Mouse (Mus musculus) layer of hippocampus, adult 2 months (tissue): ENCODE measurements at regions not wholly inside any gene's neighbourhood (a gene's known extent, or its start where the extent isn't known, plus 50 kb on each side); places are given as distances from the start of the nearest gene placed in this dataset.
A peak's percentile ranks its signal among the peaks of the same experiment; 100 is the strongest.

ENCODE experiments used
- DNase-seq, 2 experiments: peaks; one replicate each; pipeline ENCODE4 v3.0.0; 2022; ENCODE audit warnings: low spot score in 2 of 2
- H3K27ac ChIP-seq: fragments of 200-600 bp; 2 replicates; pipeline ENCODE4 v1.8.1; 2022
- H3K4me3 ChIP-seq: fragments of 200-600 bp; 2 replicates; pipeline ENCODE4 v1.8.1; 2022; ENCODE audit warnings: mild to moderate bottlenecking
- CTCF ChIP-seq: fragments of 200-600 bp; conservative IDR thresholded peaks from 2 replicates; pipeline ENCODE4 v1.8.1; 2022; ENCODE audit warnings: antibody characterized with exemption, mild to moderate bottlenecking, moderate library complexity

GRCm38 (mm10) chr9:6027272-6027671 lies 141.1 kb upstream of the Pdgfd start:
- Histone ChIP-seq H3K4me3 (no peak overlapping the region), H3K27ac (no peak overlapping the region)
- no peak for TF ChIP-seq CTCF
- DNase-seq, result no peak

DNA sequence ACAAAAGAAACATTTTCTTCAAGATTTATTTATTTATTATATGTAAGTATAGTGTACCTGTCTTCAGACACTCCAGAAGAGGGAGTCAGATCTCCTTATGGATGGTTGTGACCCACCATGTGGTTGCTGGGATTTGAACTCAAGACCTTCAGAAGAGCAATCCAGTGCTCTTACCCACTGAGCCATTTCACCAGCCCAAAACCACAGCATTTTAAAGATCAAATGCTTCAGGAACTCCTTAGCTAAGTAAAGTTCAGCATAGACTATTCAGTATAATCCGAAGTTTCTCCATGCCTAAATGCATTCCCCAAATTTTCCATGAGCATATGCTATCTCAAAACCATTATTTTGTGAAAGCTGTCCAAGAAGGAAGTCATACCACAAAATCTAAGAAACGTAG lies 102.0 kb upstream of the Pdgfd start:
- H3K27ac ChIP-seq, result no peak overlapping the region
- no peak for TF ChIP-seq CTCF
- no peak overlapping the region for H3K4me3 ChIP-seq
- no peak for DNase-seq

DNA sequence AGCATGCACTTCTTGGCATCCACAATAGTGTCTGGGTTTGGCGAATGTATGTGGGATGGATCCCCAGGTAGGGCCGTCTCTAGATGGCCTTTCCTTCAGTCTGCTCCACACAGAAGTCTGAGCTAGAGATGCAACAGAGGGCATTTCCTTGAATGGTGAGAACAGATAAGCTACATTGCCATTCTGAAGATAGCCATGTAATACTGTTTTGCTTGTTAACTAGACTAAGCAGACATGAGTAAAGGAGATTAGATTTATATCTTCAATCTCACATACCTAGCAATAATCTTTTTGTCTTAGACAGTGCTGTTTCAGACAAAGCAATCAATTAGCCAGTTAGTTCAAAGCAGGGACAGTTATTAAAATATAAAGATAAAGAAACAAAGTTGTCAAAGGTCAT lies 100.9 kb upstream of the Pdgfd start:
- TF ChIP-seq CTCF, result no peak
- Histone ChIP-seq H3K27ac (no peak overlapping the region), H3K4me3 (no peak overlapping the region)
- no peak for DNase-seq

DNA sequence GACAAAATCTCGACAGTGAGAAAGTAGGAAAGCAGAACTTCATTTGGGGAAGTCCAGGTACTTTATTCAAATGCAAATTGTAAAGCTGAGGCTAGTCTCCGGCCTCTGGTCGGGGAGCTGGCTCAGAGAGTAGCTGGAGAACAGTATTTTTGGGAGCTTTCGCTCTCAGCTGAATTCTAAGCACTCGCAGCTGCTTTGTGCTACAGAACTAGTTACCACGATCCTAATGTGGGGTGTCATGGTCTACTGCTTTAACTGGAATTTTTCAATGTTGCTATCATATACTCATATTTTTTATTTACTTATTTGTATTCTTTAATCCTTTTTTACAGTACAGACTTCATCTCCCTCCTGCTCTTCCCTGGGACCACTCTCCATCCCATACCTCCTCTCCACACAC lies 87.1 kb upstream of the Pdgfd start:
- Histone ChIP-seq H3K27ac (no peak overlapping the region), H3K4me3 (no peak overlapping the region)
- no peak for TF ChIP-seq CTCF
- DNase-seq, result no peak

GRCm38 (mm10) chr9:6089913-6090312 lies 78.5 kb upstream of the Pdgfd start:
- H3K27ac ChIP-seq, result no peak overlapping the region
- H3K4me3 ChIP-seq, result no peak overlapping the region
- TF ChIP-seq CTCF, result no peak
- no peak for DNase-seq

GRCm38 (mm10) chr9:6090747-6091146 lies 77.6 kb upstream of the Pdgfd start:
- TF ChIP-seq CTCF, result no peak

GRCm38 (mm10) chr9:6108093-6108492 lies 60.3 kb upstream of the Pdgfd start:
- H3K27ac ChIP-seq, result no peak overlapping the region
- no peak for TF ChIP-seq CTCF

More at GRCm38 (mm10) chr9:6090747-6091146, 77.6 kb upstream of the Pdgfd start:
- no peak for DNase-seq
- Histone ChIP-seq H3K27ac (no peak overlapping the region), H3K4me3 (no peak overlapping the region)

More at GRCm38 (mm10) chr9:6108093-6108492, 60.3 kb upstream of the Pdgfd start:
- no peak overlapping the region for H3K4me3 ChIP-seq
- DNase-seq, result peak in 1 of 2 experiments; percentile 59
